Mouse (Mus musculus) hindbrain, embryonic 12.5 days (tissue): ENCODE measurements around the gene Fam131b. TPM values are rescaled to one million over a fixed set of nuclear protein-coding genes. Genes with fewer than 3 reads are reported as not detected.

Source experiments
- ATAC-seq: fragments of 200-750 bp; cut with Nextera tagmentation; 2 replicates; pipeline ENCODE4 v1.8.0; 2017; ENCODE audit warnings: moderate TSS enrichment; ENCODE audit not compliant: low FRiP score
- H3K27ac ChIP-seq: fragments of 300-500 bp; sonication (generic); 2 replicates; pipeline ENCODE4 v1.5.1; 2016; ENCODE audit warnings: mild to moderate bottlenecking
- H3K27me3 ChIP-seq: fragments of 300-500 bp; sonication (generic); 2 replicates; pipeline ENCODE4 v1.6.1; 2016; ENCODE audit warnings: mild to moderate bottlenecking
- H3K36me3 ChIP-seq: fragments of 300-500 bp; sonication (generic); 2 replicates; pipeline ENCODE4 v1.6.1; 2016; ENCODE audit warnings: mild to moderate bottlenecking
- H3K4me1 ChIP-seq: fragments of 300-500 bp; sonication (generic); 2 replicates; pipeline ENCODE4 v1.6.1; 2016
- H3K4me2 ChIP-seq: fragments of 300-500 bp; sonication (generic); replicated peaks from 2 replicates; pipeline ENCODE4 v1.6.1; 2016; ENCODE audit warnings: mild to moderate bottlenecking
- H3K4me3 ChIP-seq: fragments of 300-500 bp; sonication (generic); 2 replicates; pipeline ENCODE4 v1.5.1; 2016; ENCODE audit warnings: mild to moderate bottlenecking
- H3K9ac ChIP-seq: fragments of 300-500 bp; sonication (generic); 2 replicates; pipeline ENCODE4 v1.6.1; 2016; ENCODE audit warnings: mild to moderate bottlenecking, moderate library complexity
- H3K9me3 ChIP-seq: fragments of 300-500 bp; sonication (generic); replicated peaks from 2 replicates; pipeline ENCODE4 v1.6.1; 2016; ENCODE audit warnings: mild to moderate bottlenecking
- WGBS: fragments of 180-500 bp; shearing (Covaris S2); methylation state at CpG from one replicate; pipeline ENCODE4 v1.1.7; 2016; 5-methylcytosine and 5-hydroxymethylcytosine counted together
- polyA plus RNA-seq: library from polyadenylated mRNA; unstranded; fragments of >200 nt; fragmentation: Nextera tagmentation; extraction: Ambion mirVana; gene quantifications from 2 replicates; pipeline ENCODE4 v1.2.1, GENCODE M21; 2016

Gene Fam131b
- polyA plus RNA-seq, 1 experiment from 2014 or later: 4.9 TPM

DNA sequence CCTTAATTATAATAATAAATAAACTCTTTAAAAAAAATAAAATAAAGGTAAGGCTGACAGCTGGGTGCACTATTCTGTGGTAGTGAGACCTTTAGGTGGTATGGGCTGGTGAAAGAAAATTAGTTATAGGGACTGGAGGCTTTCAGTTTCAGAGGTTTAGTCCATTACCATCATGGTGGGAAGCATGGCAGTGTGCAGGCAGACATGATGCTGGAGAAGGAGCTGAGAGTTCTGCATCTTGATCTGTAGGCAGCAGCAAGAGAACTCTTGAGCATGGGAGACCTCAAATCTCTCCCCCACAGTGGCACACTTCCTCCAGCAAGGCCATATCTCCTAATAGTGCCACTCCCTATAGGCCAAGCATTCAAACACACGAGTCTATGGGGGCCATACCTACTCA lies 17.7 kb upstream of the Fam131b start:
- no peak overlapping the region for H3K9ac ChIP-seq
- ATAC-seq: no peak
- 79% methylated on average over 1 of the region's 1 CpGs for WGBS
- H3K4me3 ChIP-seq: no peak overlapping the region
- H3K9me3 ChIP-seq: no peaks in the 10 kb centered on the region
- no peaks in the 10 kb centered on the region for H3K27me3 ChIP-seq
- no peaks in the 10 kb centered on the region for H3K36me3 ChIP-seq
- no peaks in the 10 kb centered on the region for H3K4me1 ChIP-seq
- no peak overlapping the region for H3K27ac ChIP-seq
- no peak overlapping the region for H3K4me2 ChIP-seq

DNA sequence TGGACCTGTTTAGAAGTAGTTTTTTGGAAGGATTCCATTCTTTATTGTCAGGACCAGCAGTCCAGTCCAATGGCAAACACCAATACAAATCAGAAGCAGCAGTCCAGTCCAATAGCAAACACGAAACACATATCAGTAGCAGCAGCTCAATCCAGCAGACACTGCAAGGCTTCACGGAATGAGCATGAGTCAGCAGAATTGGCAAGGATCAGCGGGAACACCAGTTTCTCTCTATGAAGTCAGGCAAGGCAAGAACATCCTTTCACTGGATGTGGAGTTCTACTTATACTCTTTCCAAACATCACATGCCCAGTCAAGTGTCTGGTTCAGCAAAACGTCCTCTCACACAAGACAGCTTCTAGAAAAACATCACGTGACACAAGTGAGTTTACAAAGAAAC lies 15.5 kb upstream of the Fam131b start:
- ATAC-seq: no peak
- Histone ChIP-seq H3K4me1 (no peaks in the 10 kb centered on the region), H3K36me3 (no peaks in the 10 kb centered on the region), H3K4me2 (no peak overlapping the region), H3K9me3 (no peaks in the 10 kb centered on the region), H3K4me3 (no peak overlapping the region), H3K27ac (no peak overlapping the region), H3K9ac (no peak overlapping the region), H3K27me3 (no peaks in the 10 kb centered on the region)
- WGBS: 85% methylated on average over 5 of the region's 5 CpGs

DNA sequence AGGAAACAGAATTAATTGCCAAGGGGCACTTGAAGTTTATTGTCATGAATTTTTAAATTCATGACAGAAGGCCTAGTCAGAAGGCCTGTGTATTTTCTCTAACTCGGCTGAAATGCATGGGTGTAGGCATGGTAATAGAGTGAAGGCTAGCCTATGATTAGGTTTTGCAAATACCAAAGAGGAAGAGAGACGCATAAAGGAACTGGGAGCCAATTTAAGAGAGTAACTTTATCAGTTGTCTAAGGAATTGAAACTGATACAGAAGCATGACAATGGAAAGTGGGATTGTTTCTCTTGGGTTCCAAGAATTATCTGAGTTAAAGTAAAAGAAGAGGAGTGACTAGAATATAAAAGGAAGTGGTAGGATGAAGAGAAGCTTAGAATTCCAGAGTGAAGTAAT lies 14.7 kb upstream of the Fam131b start:
- 84% methylated on average over 2 of the region's 2 CpGs for WGBS
- ATAC-seq: no peak
- no peak overlapping the region for H3K27ac ChIP-seq
- no peak overlapping the region for H3K4me2 ChIP-seq
- H3K9me3 ChIP-seq: no peaks in the 10 kb centered on the region
- H3K36me3 ChIP-seq: no peaks in the 10 kb centered on the region
- H3K4me1 ChIP-seq: no peaks in the 10 kb centered on the region
- no peaks in the 10 kb centered on the region for H3K27me3 ChIP-seq
- no peak overlapping the region for H3K9ac ChIP-seq
- H3K4me3 ChIP-seq: no peak overlapping the region

DNA sequence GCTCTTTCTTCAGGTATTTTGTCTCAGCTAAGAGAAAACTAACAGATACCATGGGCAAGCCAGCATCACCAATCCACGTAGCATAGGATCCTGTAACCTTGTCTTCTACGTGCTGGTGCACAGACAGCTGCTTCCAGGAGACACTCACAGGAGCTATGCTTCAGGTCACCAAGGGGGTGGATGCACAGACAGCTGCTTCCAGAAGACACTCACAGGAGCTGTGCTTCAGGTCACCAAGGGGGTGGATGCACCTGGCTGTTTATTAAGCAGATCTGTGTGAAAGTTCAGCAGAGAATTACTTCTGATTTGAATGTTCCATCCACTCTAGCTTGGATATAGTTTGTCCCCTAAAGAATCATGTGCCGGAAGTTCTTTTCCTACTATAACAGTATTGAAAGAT lies 6.5 kb upstream of the Fam131b start:
- H3K4me3 ChIP-seq: no peak overlapping the region
- 91% methylated on average over 3 of the region's 3 CpGs for WGBS
- H3K27ac ChIP-seq: no peak overlapping the region
- H3K9ac ChIP-seq: no peak overlapping the region
- no peak overlapping the region for H3K4me2 ChIP-seq
- no peaks in the 10 kb centered on the region for H3K36me3 ChIP-seq
- H3K4me1 ChIP-seq: no peaks in the 10 kb centered on the region
- ATAC-seq: no peak
- H3K9me3 ChIP-seq: no peaks in the 10 kb centered on the region
- H3K27me3 ChIP-seq: no peaks in the 10 kb centered on the region

DNA sequence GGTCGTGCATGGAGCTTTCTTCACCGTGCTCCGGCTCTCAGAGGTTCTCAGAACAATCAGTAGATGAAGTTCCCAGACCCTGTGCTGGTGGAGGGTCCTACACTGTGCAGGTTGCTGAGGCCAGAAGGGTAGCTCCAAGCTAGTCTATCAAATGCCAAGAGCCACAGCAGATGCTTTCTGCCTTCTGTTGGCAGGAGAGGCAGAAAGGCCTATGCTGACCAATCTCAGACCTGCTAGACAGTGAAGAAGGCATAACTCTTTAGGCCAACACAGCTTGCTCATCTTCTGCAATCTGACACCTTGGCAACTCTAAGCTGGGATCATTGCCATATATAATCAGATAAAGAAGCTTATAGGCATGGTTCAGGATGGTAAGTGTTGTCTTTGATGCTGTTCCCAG lies 5.8 kb upstream of the Fam131b start:
- no peaks in the 10 kb centered on the region for H3K36me3 ChIP-seq
- WGBS: 85% methylated on average over 3 of the region's 3 CpGs
- no peak overlapping the region for H3K27ac ChIP-seq
- no peak overlapping the region for H3K4me2 ChIP-seq
- H3K4me3 ChIP-seq: no peak overlapping the region
- no peak for ATAC-seq
- no peaks in the 10 kb centered on the region for H3K9me3 ChIP-seq
- H3K9ac ChIP-seq: no peak overlapping the region
- H3K27me3 ChIP-seq: no peaks in the 10 kb centered on the region
- H3K4me1 ChIP-seq: no peaks in the 10 kb centered on the region

DNA sequence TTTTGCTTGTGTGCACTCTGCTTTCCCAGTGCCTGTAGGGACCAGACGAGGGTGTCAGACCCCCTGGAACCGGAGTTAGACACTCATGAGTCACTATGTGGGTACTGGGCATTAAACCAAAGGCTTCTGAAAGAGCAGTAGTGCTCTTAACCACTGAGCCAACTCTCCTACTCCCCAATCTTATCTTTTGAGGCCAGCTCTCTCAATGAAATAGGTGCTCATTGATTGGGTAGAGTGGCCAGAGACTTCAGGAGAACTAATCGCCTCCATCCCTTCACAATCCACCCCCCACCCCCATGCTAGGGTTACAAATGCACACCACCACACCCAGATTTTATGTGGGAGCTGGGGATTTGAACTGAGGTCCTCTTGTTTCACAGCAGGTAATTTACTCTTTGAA lies 4.3 kb upstream of the Fam131b start:
- ATAC-seq: no peak
- WGBS: 75% methylated on average over 3 of the region's 3 CpGs

DNA sequence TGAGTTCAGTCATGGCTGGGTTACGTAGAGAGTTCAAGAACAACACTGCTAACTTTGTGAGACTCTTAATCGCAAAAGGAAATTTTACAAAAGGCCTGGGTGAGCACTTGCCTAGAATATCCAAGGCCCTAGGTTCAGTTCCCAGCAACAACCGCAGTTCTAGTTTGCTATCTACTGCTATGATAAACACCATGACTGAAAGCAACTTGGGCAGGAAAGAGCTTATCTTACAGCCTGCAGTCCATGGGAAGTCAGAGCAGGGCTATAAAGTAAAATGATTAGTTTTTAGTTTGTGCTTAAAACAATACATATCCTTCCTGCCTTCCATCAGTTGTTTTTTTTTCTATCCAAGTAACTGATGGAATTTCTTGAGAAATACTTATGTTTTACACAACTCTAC lies 2.1 kb upstream of the Fam131b start:
- no peak overlapping the region for H3K9ac ChIP-seq
- no peaks in the 10 kb centered on the region for H3K9me3 ChIP-seq
- ATAC-seq: no peak
- H3K27ac ChIP-seq: no peak overlapping the region
- H3K4me2 ChIP-seq: no peak overlapping the region
- H3K27me3 ChIP-seq: peaks cover 4% of the 10 kb centered on the region; the same call in 1 of the 2 replicates
- H3K36me3 ChIP-seq: no peaks in the 10 kb centered on the region
- 98% methylated on average over 3 of the region's 3 CpGs for WGBS
- H3K4me3 ChIP-seq: no peak overlapping the region
- peaks cover 15% of the 10 kb centered on the region for H3K4me1 ChIP-seq

More for the DNA sequence above, 4.3 kb upstream of the Fam131b start:
- H3K4me1 ChIP-seq: no peaks in the 10 kb centered on the region
- peaks cover under 1% of the 10 kb centered on the region; the same call in 1 of the 2 replicates for H3K27me3 ChIP-seq
- H3K4me3 ChIP-seq: no peak overlapping the region
- no peaks in the 10 kb centered on the region for H3K9me3 ChIP-seq
- H3K36me3 ChIP-seq: no peaks in the 10 kb centered on the region
- H3K27ac ChIP-seq: no peak overlapping the region
- H3K9ac ChIP-seq: no peak overlapping the region
- no peak overlapping the region for H3K4me2 ChIP-seq

DNA sequence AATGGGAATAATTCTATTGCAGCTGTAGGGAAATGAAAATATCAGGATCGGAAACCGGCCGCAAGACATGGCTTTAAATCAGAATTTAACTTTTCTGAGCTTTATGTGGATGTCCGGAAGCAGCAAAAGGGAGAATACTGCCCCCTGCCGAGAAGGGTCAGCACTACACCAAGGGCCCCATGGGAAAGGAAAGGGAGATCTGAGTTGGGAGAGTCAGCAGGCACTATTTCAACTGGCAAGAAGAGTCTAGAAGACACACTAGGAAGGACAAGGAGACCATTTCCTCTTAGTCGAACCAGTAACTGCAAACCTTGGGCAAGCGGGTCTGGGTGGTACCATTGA lies 796 bp upstream of the Fam131b start:
- Histone ChIP-seq H3K9me3 (no peaks in the 10 kb centered on the region), H3K27ac (peak overlapping the region; percentile 94), H3K4me3 (peak overlapping the region; percentile 75), H3K4me1 (peaks cover 15% of the 10 kb centered on the region), H3K36me3 (peaks cover 3% of the 10 kb centered on the region; the same call in 1 of the 2 replicates), H3K27me3 (peaks cover 4% of the 10 kb centered on the region; the same call in 1 of the 2 replicates), H3K9ac (peak overlapping the region; percentile 89), H3K4me2 (peak overlapping the region; percentile 85)
- 0 out of 2 replicates have a peak, but pooled peaks have one; percentile 20 for ATAC-seq
- whole genome bisulfite sequencing: 2% methylated on average over 7 of the region's 7 CpGs

DNA sequence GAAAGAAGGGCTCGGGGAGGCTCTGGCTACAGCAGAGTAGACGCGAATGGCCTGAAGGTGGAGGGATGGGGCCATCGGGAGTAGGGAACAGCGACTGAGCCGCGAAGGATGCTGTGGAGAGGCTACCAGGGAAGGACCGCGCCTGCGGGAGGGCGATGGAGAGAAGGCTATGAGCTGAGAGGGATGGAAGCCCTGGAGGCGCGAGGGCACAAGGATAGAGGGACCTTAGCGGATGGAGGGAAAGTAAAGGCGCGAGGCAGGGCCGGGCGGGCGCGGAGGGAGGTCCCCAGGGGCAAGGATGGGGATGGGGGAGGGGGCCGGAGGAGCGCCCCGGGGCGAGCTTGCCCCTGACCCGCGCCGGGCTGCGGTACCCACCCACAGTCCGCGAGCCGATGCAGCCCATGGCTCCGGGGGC lies 369 bp downstream of the Fam131b start:
- Histone ChIP-seq H3K9me3 (no peaks in the 10 kb centered on the region), H3K36me3 (peaks cover 3% of the 10 kb centered on the region; the same call in 1 of the 2 replicates), H3K27ac (peak overlapping the region; percentile 94), H3K4me3 (peak overlapping the region; percentile 75), H3K4me1 (peaks cover 15% of the 10 kb centered on the region), H3K4me2 (peak overlapping the region; percentile 85), H3K27me3 (peaks cover 4% of the 10 kb centered on the region; the same call in 1 of the 2 replicates), H3K9ac (peak overlapping the region; percentile 89)
- WGBS: under 1% methylated on average over 24 of the region's 32 CpGs
- peak; percentile 81 for ATAC-seq

DNA sequence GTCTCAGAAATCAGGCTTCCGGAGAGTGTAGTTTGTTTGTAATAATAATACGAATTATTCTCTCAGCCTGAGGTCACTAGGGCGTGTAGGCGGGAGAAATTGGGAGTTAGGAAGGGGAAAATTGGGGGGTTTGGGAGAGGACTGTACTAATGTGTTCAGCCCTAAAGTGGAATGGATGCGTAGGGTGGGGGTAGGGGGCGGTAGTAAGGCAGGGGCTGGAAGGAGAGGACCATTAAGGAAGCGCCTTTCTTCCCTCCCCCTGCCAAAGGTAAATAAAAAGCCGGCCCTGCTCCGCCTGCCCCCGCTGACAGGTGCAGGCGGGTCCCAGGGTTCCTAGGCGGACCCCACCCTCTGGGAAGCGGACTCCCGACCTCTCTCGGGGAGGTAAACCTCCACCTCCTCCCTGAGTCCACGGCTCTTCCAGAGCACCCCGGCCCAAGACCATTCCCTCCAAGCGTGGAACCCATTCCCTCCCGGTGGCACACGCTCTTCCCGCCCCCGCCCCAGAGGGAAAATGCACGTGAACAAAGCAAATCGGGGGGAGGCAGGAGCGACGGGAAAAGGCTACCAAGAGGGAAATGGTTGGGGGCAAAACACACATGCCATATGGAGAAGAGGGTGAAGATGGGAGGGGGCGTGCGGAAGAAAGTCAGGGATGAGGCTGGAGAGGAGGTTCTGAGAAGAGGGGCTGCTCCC lies 924 bp downstream of the Fam131b start:
- Histone ChIP-seq H3K36me3 (peaks cover 8% of the 10 kb centered on the region), H3K4me1 (peaks cover 15% of the 10 kb centered on the region), H3K27ac (peak overlapping the region; percentile 94), H3K9ac (peak overlapping the region; percentile 89), H3K9me3 (no peaks in the 10 kb centered on the region), H3K4me3 (peak overlapping the region; percentile 75), H3K4me2 (peak overlapping the region; percentile 85), H3K27me3 (peaks cover 4% of the 10 kb centered on the region; the same call in 1 of the 2 replicates)
- 1% methylated on average over 27 of the region's 28 CpGs for WGBS
- ATAC-seq: peak; percentile 52

DNA sequence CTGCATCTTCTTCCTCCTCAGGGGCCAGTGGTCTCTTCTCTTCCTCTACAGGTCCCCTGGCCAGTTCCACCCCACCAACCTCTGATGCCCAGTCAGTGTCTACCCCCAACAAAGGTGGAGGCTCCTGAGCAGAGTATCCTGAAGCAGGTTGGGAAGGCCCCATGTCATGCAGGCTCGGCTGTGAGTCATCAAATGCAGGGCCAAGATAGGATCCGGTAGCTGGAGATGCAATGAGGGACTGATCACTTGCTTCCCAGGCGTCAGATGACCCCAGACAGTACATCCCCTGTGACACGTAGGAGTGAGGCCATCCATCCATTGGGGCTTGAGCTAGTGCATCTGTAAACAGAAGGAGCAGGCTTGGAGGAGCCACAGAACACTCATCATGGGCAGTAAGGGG lies 6.2 kb downstream of the Fam131b start:
- Histone ChIP-seq H3K9me3 (no peaks in the 10 kb centered on the region), H3K27ac (no peak overlapping the region), H3K27me3 (no peaks in the 10 kb centered on the region), H3K4me1 (peaks cover 11% of the 10 kb centered on the region), H3K9ac (no peak overlapping the region), H3K36me3 (peaks cover 41% of the 10 kb centered on the region), H3K4me2 (no peak overlapping the region), H3K4me3 (no peak overlapping the region)
- WGBS: 81% methylated on average over 4 of the region's 4 CpGs
- ATAC-seq: no peak

DNA sequence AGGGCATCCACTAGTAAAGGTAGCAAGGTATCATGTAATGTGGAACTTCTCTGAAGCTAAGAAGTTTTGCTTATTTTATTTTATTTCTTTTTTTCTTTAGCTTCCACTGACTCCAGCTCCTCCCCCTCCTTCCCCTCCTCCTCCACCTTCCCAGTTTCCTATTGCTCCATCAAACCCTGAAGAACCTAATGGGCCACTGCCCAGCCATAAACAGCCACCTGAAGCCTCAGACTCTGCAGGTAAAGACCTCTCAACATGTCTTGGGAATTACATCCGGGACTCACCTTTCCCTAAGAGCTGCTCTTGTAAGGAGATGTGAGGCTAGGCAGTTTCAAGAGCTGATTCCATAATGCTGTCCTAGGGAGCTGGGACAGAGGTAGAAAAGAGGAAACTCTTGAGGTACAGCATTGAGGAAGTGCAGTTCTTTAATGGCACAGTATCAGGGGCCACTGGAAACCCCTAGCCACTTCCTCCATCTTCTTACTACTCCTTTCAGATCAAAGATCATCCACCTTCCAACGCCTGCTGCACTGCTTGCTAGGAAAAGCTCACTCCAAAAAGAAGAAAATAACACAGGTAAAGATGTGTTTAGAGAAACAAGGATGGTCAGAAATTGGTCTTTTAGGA lies 13.9 kb downstream of the Fam131b start:
- WGBS: 89% methylated on average over 2 of the region's 2 CpGs
- Histone ChIP-seq H3K9me3 (no peaks in the 10 kb centered on the region), H3K36me3 (peaks cover 75% of the 10 kb centered on the region), H3K27me3 (no peaks in the 10 kb centered on the region), H3K4me3 (no peak overlapping the region), H3K9ac (no peak overlapping the region), H3K4me2 (no peak overlapping the region), H3K27ac (no peak overlapping the region), H3K4me1 (no peaks in the 10 kb centered on the region)
- no peak for ATAC-seq
